Mouse (Mus musculus) cerebellum, adult 9-10 months (tissue): Measurements from ENCODE around the gene Krtap26-1.
A peak's percentile ranks its signal among the peaks of the same experiment; 100 is the strongest.

ENCODE experiments used
- DNase-seq: peaks from one replicate; pipeline ENCODE4 v3.0.0; 2022

Gene Krtap26-1

GRCm38 (mm10) chr16:88647358-88647846, at the start of gene Krtap26-1:
Gene Krtap26-1, minus strand, starts transcription at chr16:88647796.
- DNase-seq: no peak

GRCm38 (mm10) chr16:88696256-88696655, 48.7 kb upstream of the Krtap26-1 start:
- no peak for DNase-seq

- peak; percentile 3 for DNase-seq
These were observed 33.7 kb upstream of the Krtap26-1 start for GRCm38 (mm10) chr16:88681282-88681681.

GRCm38 (mm10) chr16:88679099-88679498, 31.5 kb upstream of the Krtap26-1 start:
- no peak for DNase-seq

- DNase-seq: no peak
These were observed 24.0 kb upstream of the Krtap26-1 start, which contains the start of gene Krtap27-1 for GRCm38 (mm10) chr16:88671571-88671970. Gene Krtap27-1, minus strand, starts transcription at chr16:88671671.

- DNase-seq: no peak
These were observed 9.8 kb upstream of the Krtap26-1 start for GRCm38 (mm10) chr16:88657426-88657825.

- DNase-seq: no peak
These were observed 4.4 kb upstream of the Krtap26-1 start for GRCm38 (mm10) chr16:88651952-88652351.

GRCm38 (mm10) chr16:88651082-88651481, 3.5 kb upstream of the Krtap26-1 start:
- no peak for DNase-seq

- DNase-seq: no peak
These were observed 1.1 kb downstream of the Krtap26-1 start for GRCm38 (mm10) chr16:88646366-88647111.

GRCm38 (mm10) chr16:88640053-88640452, 7.5 kb downstream of the Krtap26-1 start:
- DNase-seq: no peak

GRCm38 (mm10) chr16:88635142-88635541, 12.5 kb downstream of the Krtap26-1 start:
- no peak for DNase-seq

GRCm38 (mm10) chr16:88631474-88631873, 16.1 kb downstream of the Krtap26-1 start:
- no peak for DNase-seq

- DNase-seq: no peak
These were observed 20.0 kb downstream of the Krtap26-1 start, which contains the start of gene 2310079G19Rik for GRCm38 (mm10) chr16:88627566-88627965. Gene 2310079G19Rik, minus strand, starts transcription at chr16:88627666.

- no peak for DNase-seq
These were observed 34.9 kb downstream of the Krtap26-1 start for GRCm38 (mm10) chr16:88612712-88613111.

GRCm38 (mm10) chr16:88611922-88612321, 35.7 kb downstream of the Krtap26-1 start, which contains the start of gene Krtap24-1:
Gene Krtap24-1, minus strand, starts transcription at chr16:88612279.
- DNase-seq: no peak

- DNase-seq: no peak
These were observed 43.0 kb downstream of the Krtap26-1 start for GRCm38 (mm10) chr16:88604570-88604969.

- DNase-seq: no peak
These were observed 45.1 kb downstream of the Krtap26-1 start for GRCm38 (mm10) chr16:88602464-88602863.

GRCm38 (mm10) chr16:88600303-88600702, 47.3 kb downstream of the Krtap26-1 start:
- no peak for DNase-seq

GRCm38 (mm10) chr16:88599504-88600237, 47.9 kb downstream of the Krtap26-1 start:
- DNase-seq: no peak
